Comparison of ENCODE assay signal across 17 mouse cellular contexts in genomic region chr1:187872208-187872607, GRCm38 (mm10).
"Had no signal": no experiment of that assay in that cellular context is flagged by ENCODE, and none has a peak within 500 bp of the region (broad histone marks: within the 10 kb centered on the region; RNA-seq: fewer than 3 reads in every experiment).

No protein-coding gene starts in this region.

- DNase-seq: kidney, adult 2 months; kidney, postnatal 14 days; lung, adult 2 months; lung, postnatal 4 days; retina, postnatal 1 day; right cerebral cortex, postnatal 4 days; spleen, adult 18-20 months; thymus, postnatal 25 days had no signal

- ATAC-seq: lung, postnatal 0 days; midbrain, embryonic 16.5 days had no signal

- H3K9ac ChIP-seq: kidney, embryonic 15.5 days; liver, embryonic 15.5 days; neural tube, embryonic 13.5 days had no signal

- H3K36me3 ChIP-seq: kidney, embryonic 15.5 days; limb, embryonic 10.5 days; liver, embryonic 15.5 days; midbrain, embryonic 10.5 days; neural tube, embryonic 13.5 days had no signal

- H3K4me2 ChIP-seq: kidney, embryonic 15.5 days; liver, embryonic 11.5 days; liver, embryonic 15.5 days; neural tube, embryonic 13.5 days had no signal

- H3K27me3 ChIP-seq: kidney, embryonic 15.5 days; liver, embryonic 15.5 days; neural tube, embryonic 13.5 days had no signal

- H3K27ac ChIP-seq: kidney, embryonic 15.5 days; left cerebral cortex, adult 2 months; limb, embryonic 10.5 days; liver, embryonic 15.5 days; midbrain, embryonic 10.5 days; neural tube, embryonic 13.5 days had no signal

- H3K9me3 ChIP-seq: kidney, embryonic 15.5 days; limb, embryonic 10.5 days; liver, embryonic 15.5 days; midbrain, embryonic 10.5 days; neural tube, embryonic 13.5 days had no signal

- H3K4me3 ChIP-seq: kidney, embryonic 15.5 days; left cerebral cortex, adult 2 months; limb, embryonic 10.5 days; liver, embryonic 15.5 days; midbrain, embryonic 10.5 days; neural tube, embryonic 13.5 days had no signal

- H3K4me1 ChIP-seq: kidney, embryonic 15.5 days; liver, embryonic 15.5 days; midbrain, embryonic 10.5 days had no signal
